Mouse (Mus musculus) embryonic facial prominence, embryonic 11.5 days (tissue): ENCODE measurements around the gene Phrf1. TPM values are rescaled to one million over a fixed set of nuclear protein-coding genes. Genes with fewer than 3 reads are reported as not detected.

Source experiments
- ATAC-seq: fragments of 200-750 bp; cut with Nextera tagmentation; replicated peaks from 2 replicates; pipeline ENCODE4 v1.8.0; 2017; ENCODE audit warnings: low read depth; ENCODE audit not compliant: insufficient number of reproducible peaks, low FRiP score, low TSS enrichment
- DNase-seq: peaks from one replicate; pipeline ENCODE4 v3.0.0-alpha.2; 2015; ENCODE audit warnings: low spot score
- H3K27ac ChIP-seq: fragments of 300-500 bp; sonication (generic); replicated peaks from 2 replicates; pipeline ENCODE4 v1.5.1; 2014; ENCODE audit warnings: mild to moderate bottlenecking, low read depth, low read length, control low read depth
- H3K27me3 ChIP-seq: fragments of 300-500 bp; sonication (generic); 2 replicates; pipeline ENCODE4 v1.6.1; 2014; ENCODE audit warnings: mild to moderate bottlenecking, low read length, moderate library complexity, mixed read lengths; ENCODE audit not compliant: control insufficient read depth, insufficient read depth
- H3K36me3 ChIP-seq: fragments of 300-500 bp; sonication (generic); replicated peaks from 2 replicates; pipeline ENCODE4 v1.6.1; 2014; ENCODE audit warnings: low read depth, mild to moderate bottlenecking, low read length, moderate library complexity, mixed read lengths; ENCODE audit not compliant: control insufficient read depth, insufficient read depth
- H3K4me1 ChIP-seq: fragments of 300-500 bp; sonication (generic); 2 replicates; pipeline ENCODE4 v1.6.1; 2014; ENCODE audit warnings: low read length, mixed read lengths; ENCODE audit not compliant: control insufficient read depth, insufficient read depth
- H3K4me2 ChIP-seq: fragments of 300-500 bp; sonication (generic); 2 replicates; pipeline ENCODE4 v1.6.1; 2014; ENCODE audit warnings: low read depth, mild to moderate bottlenecking, control low read depth, low read length, moderate library complexity
- H3K4me3 ChIP-seq: fragments of 300-500 bp; sonication (generic); 2 replicates; pipeline ENCODE4 v1.5.1; 2014; ENCODE audit warnings: low read depth, low read length, control low read depth
- H3K9ac ChIP-seq: fragments of 300-500 bp; sonication (generic); replicated peaks from 2 replicates; pipeline ENCODE4 v1.6.1; 2014; ENCODE audit warnings: mild to moderate bottlenecking, control low read depth, low read length
- H3K9me3 ChIP-seq: fragments of 300-500 bp; sonication (generic); replicated peaks from 2 replicates; pipeline ENCODE4 v1.6.1; 2016; ENCODE audit warnings: mild to moderate bottlenecking, low read length, inconsistent platforms, mixed read lengths; ENCODE audit not compliant: control insufficient read depth
- WGBS: fragments of 180-500 bp; shearing (Covaris S2); extraction: QIAGEN DNeasy Blood & Tissue Kit; methylation state at CpG from one replicate; pipeline ENCODE4 v1.1.7; 2014; 5-methylcytosine and 5-hydroxymethylcytosine counted together
- polyA plus RNA-seq: library from polyadenylated mRNA; unstranded; fragments of >200 nt; fragmentation: Nextera tagmentation; extraction: Ambion mirVana; gene quantifications from 2 replicates; pipeline ENCODE4 v1.2.1, GENCODE M21; 2014

Gene Phrf1
- polyA plus RNA-seq, 1 experiment from 2014 or later = 63.4 TPM

- H3K27ac ChIP-seq = peak within 1 kb of the TSS; percentile 84
- ATAC-seq (peak; percentile 93), DNase-seq (peak; percentile 98)
- H3K9ac ChIP-seq = peak within 1 kb of the TSS; percentile 62
- under 1% methylated on average over 41 of the region's 41 CpGs for WGBS
- H3K4me2 ChIP-seq = peak within 1 kb of the TSS; percentile 83
- peaks cover 4% of the 10 kb centered on the region; the same call in 1 of the 2 replicates for H3K4me1 ChIP-seq
- no peaks in the 10 kb centered on the region for H3K36me3 ChIP-seq
- H3K27me3 ChIP-seq = no peaks in the 10 kb centered on the region
- peak within 1 kb of the TSS; percentile 68 for H3K4me3 ChIP-seq
- H3K9me3 ChIP-seq = no peaks in the 10 kb centered on the region
Observed at GRCm38 (mm10) chr7:141215101-141215879, 13.3 kb upstream of the Phrf1 start, which contains the start of gene Rassf7. Rassf7 (plus strand) TSS chr7:141215860.

- peak overlapping the region; percentile 57 for H3K9ac ChIP-seq
- under 1% methylated on average over 41 of the region's 42 CpGs for WGBS
- peaks cover 4% of the 10 kb centered on the region; the same call in 1 of the 2 replicates for H3K4me1 ChIP-seq
- no peaks in the 10 kb centered on the region for H3K27me3 ChIP-seq
- H3K27ac ChIP-seq = peak overlapping the region; percentile 84; the same call in 1 of the 2 replicates
- peak overlapping the region; percentile 68 for H3K4me3 ChIP-seq
- no peaks in the 10 kb centered on the region for H3K36me3 ChIP-seq
- DNase-seq (peak; percentile 57), ATAC-seq (peak; percentile 52)
- no peaks in the 10 kb centered on the region for H3K9me3 ChIP-seq
- H3K4me2 ChIP-seq = peak overlapping the region; percentile 83
Observed at GRCm38 (mm10) chr7:141215880-141216733, 12.5 kb upstream of the Phrf1 start.

GRCm38 (mm10) chr7:141216894-141217293 lies 11.7 kb upstream of the Phrf1 start:
- H3K9ac ChIP-seq = no peak overlapping the region
- WGBS = 87% methylated on average over 11 of the region's 11 CpGs

GRCm38 (mm10) chr7:141217343-141218013 lies 11.1 kb upstream of the Phrf1 start:
- ATAC-seq = no peak
- Histone ChIP-seq H3K9me3 (no peaks in the 10 kb centered on the region), H3K36me3 (no peaks in the 10 kb centered on the region), H3K4me3 (no peak overlapping the region), H3K27me3 (no peaks in the 10 kb centered on the region), H3K9ac (no peak overlapping the region), H3K4me1 (peaks cover 9% of the 10 kb centered on the region; the same call in 1 of the 2 replicates), H3K27ac (no peak overlapping the region), H3K4me2 (no peak overlapping the region)
- WGBS = 90% methylated on average over 17 of the region's 17 CpGs
- DNase-seq = no peak

More at GRCm38 (mm10) chr7:141216894-141217293, 11.7 kb upstream of the Phrf1 start:
- no peak overlapping the region; the same call in 1 of the 2 replicates for H3K4me2 ChIP-seq
- H3K27ac ChIP-seq = no peak overlapping the region
- no peak overlapping the region for H3K4me3 ChIP-seq
- H3K9me3 ChIP-seq = no peaks in the 10 kb centered on the region
- no peaks in the 10 kb centered on the region for H3K36me3 ChIP-seq
- ATAC-seq = no peak
- no peaks in the 10 kb centered on the region for H3K27me3 ChIP-seq
- peaks cover 4% of the 10 kb centered on the region; the same call in 1 of the 2 replicates for H3K4me1 ChIP-seq
- DNase-seq = no peak

- Histone ChIP-seq H3K4me2 (no peak overlapping the region), H3K9ac (no peak overlapping the region), H3K27me3 (no peaks in the 10 kb centered on the region), H3K27ac (no peak overlapping the region), H3K4me1 (peaks cover 9% of the 10 kb centered on the region; the same call in 1 of the 2 replicates), H3K36me3 (no peaks in the 10 kb centered on the region), H3K4me3 (no peak overlapping the region), H3K9me3 (no peaks in the 10 kb centered on the region)
- WGBS = 90% methylated on average over 3 of the region's 3 CpGs
- DNase-seq (no peak), ATAC-seq (no peak)
Observed at GRCm38 (mm10) chr7:141218141-141218540, 10.4 kb upstream of the Phrf1 start.

GRCm38 (mm10) chr7:141218557-141219133 lies 9.9 kb upstream of the Phrf1 start:
- H3K4me1 ChIP-seq = peaks cover 9% of the 10 kb centered on the region; the same call in 1 of the 2 replicates
- no peak overlapping the region for H3K27ac ChIP-seq
- ATAC-seq = no peak
- H3K9me3 ChIP-seq = no peaks in the 10 kb centered on the region
- no peaks in the 10 kb centered on the region for H3K36me3 ChIP-seq
- H3K4me2 ChIP-seq = no peak overlapping the region
- no peak overlapping the region for H3K4me3 ChIP-seq
- no peak for DNase-seq
- 87% methylated on average over 5 of the region's 5 CpGs for WGBS
- no peak overlapping the region for H3K9ac ChIP-seq
- no peaks in the 10 kb centered on the region for H3K27me3 ChIP-seq

- no peaks in the 10 kb centered on the region for H3K27me3 ChIP-seq
- WGBS = 100% methylated on average over 1 of the region's 1 CpGs
- H3K4me1 ChIP-seq = peaks cover 9% of the 10 kb centered on the region; the same call in 1 of the 2 replicates
- H3K9me3 ChIP-seq = no peaks in the 10 kb centered on the region
- no peaks in the 10 kb centered on the region for H3K36me3 ChIP-seq
- no peak for DNase-seq
- H3K4me3 ChIP-seq = no peak overlapping the region
- no peak overlapping the region; the same call in 1 of the 2 replicates for H3K4me2 ChIP-seq
- H3K9ac ChIP-seq = no peak overlapping the region
- 0 out of 2 replicates have a peak overlapping the region, but pooled peaks have one; percentile 28 for H3K27ac ChIP-seq
- ATAC-seq = no peak
Observed at GRCm38 (mm10) chr7:141219558-141220099, 9.0 kb upstream of the Phrf1 start.
